Mouse (Mus musculus) E14TG2a.4 (cell line): Measurements from ENCODE around the gene Tiam1.

Source experiments
- CTCF ChIP-seq: conservative IDR thresholded peaks from 2 replicates; pipeline ENCODE4 v1.5.1; 2014; ENCODE audit warnings: low read length
- NANOG ChIP-seq: IDR thresholded peaks from 2 replicates; pipeline ENCODE4 v1.6.1; 2014; ENCODE audit warnings: borderline replicate concordance, low read length, mixed read lengths

GRCm38 (mm10) chr16:89851333-89851732 lies 292.2 kb downstream of the Tiam1 start:
- TF ChIP-seq CTCF (no peak), NANOG (no peak)
